Mouse (Mus musculus) olfactory bulb, adult 2 months (tissue): ENCODE measurements around the gene Sp9.

Experiments used
- CTCF ChIP-seq: fragments of 200-500 bp; IDR thresholded peaks from 2 replicates; pipeline ENCODE4 v1.5.1; 2012; ENCODE audit warnings: low read depth, mild to moderate bottlenecking, low read length, moderate library complexity; ENCODE audit not compliant: insufficient read depth
- POLR2A ChIP-seq: fragments of 200-500 bp; IDR thresholded peaks from 2 replicates; pipeline ENCODE4 v1.6.1; 2012; ENCODE audit warnings: mild to moderate bottlenecking, low read depth, low read length, moderate library complexity; ENCODE audit not compliant: insufficient read depth

GRCm38 (mm10) chr2:73306006-73306405 is 34.3 kb downstream of the Sp9 start:
- no peak for TF ChIP-seq CTCF
- TF ChIP-seq POLR2A = no peak
